Mouse (Mus musculus): ENCODE measurements around the gene Clstn1. TPM values are rescaled to one million over a fixed set of nuclear protein-coding genes. Genes with fewer than 3 reads are reported as not detected.

The Clstn1 gene
- polyA plus RNA-seq, 2 experiments, result 51.2 to 58.2 TPM

GRCm38 (mm10) chr4:149576993-149577548 is 9.2 kb upstream of the Clstn1 start:
- H3K9ac ChIP-seq (ENCODE audit: low read depth, low read length, severe bottlenecking), result peak overlapping the region; percentile 5; the same call in 1 of the 2 replicates
- H3K36me3 ChIP-seq (ENCODE audit: control insufficient read depth, insufficient read depth, low read length), result no peaks in the 10 kb centered on the region
- 12% methylated on average over 4 of the region's 4 CpGs for WGBS
- no peak overlapping the region for H3K4me2 ChIP-seq (replicated peaks; ENCODE audit: low read depth, low read length, severe bottlenecking)
- no peaks in the 10 kb centered on the region for H3K9me3 ChIP-seq (ENCODE audit: control insufficient read depth, low read length)
- no peak overlapping the region for H3K27ac ChIP-seq (replicated peaks; ENCODE audit: low read depth, low read length)
- ATAC-seq (ENCODE audit: low FRiP score, low read depth) (no peak), DNase-seq (ENCODE audit: low spot score) (no peak)
- H3K4me3 ChIP-seq (replicated peaks; ENCODE audit: low read length), result no peak overlapping the region
- no peak for TF ChIP-seq POLR2A (IDR thresholded peaks at IDR 0.05; ENCODE audit: borderline replicate concordance, extremely low read depth, insufficient read depth, insufficient read length)
- no peaks in the 10 kb centered on the region for H3K27me3 ChIP-seq (ENCODE audit: control insufficient read depth, insufficient read depth, low read length)
- H3K4me1 ChIP-seq (ENCODE audit: control insufficient read depth, insufficient read depth, low read length), result peaks cover 12% of the 10 kb centered on the region

GRCm38 (mm10) chr4:149578085-149578681 is 8.1 kb upstream of the Clstn1 start:
- Histone ChIP-seq H3K36me3 (ENCODE audit: control insufficient read depth, insufficient read depth, low read length) (no peaks in the 10 kb centered on the region), H3K9ac (ENCODE audit: low read depth, low read length, severe bottlenecking) (no peak overlapping the region), H3K27ac (replicated peaks; ENCODE audit: low read depth, low read length) (no peak overlapping the region), H3K4me3 (replicated peaks; ENCODE audit: low read length) (no peak overlapping the region), H3K4me2 (replicated peaks; ENCODE audit: low read depth, low read length, severe bottlenecking) (no peak overlapping the region), H3K9me3 (ENCODE audit: control insufficient read depth, low read length) (no peaks in the 10 kb centered on the region), H3K4me1 (ENCODE audit: control insufficient read depth, insufficient read depth, low read length) (peaks cover 4% of the 10 kb centered on the region; the same call in 1 of the 2 replicates), H3K27me3 (ENCODE audit: control insufficient read depth, insufficient read depth, low read length) (no peaks in the 10 kb centered on the region)
- ATAC-seq (ENCODE audit: low FRiP score, low read depth) (no peak), DNase-seq (ENCODE audit: low spot score) (no peak)
- no peak for TF ChIP-seq POLR2A (IDR thresholded peaks at IDR 0.05; ENCODE audit: borderline replicate concordance, extremely low read depth, insufficient read depth, insufficient read length)
- WGBS, result 59% methylated on average over 13 of the region's 13 CpGs

GRCm38 (mm10) chr4:149578831-149579230 is 7.4 kb upstream of the Clstn1 start:
- no peaks in the 10 kb centered on the region for H3K27me3 ChIP-seq (ENCODE audit: control insufficient read depth, insufficient read depth, low read length)
- H3K9me3 ChIP-seq (ENCODE audit: control insufficient read depth, low read length), result no peaks in the 10 kb centered on the region
- no peak overlapping the region for H3K27ac ChIP-seq (replicated peaks; ENCODE audit: low read depth, low read length)
- TF ChIP-seq POLR2A (IDR thresholded peaks at IDR 0.05; ENCODE audit: borderline replicate concordance, extremely low read depth, insufficient read depth, insufficient read length), result no peak
- H3K4me3 ChIP-seq (replicated peaks; ENCODE audit: low read length), result no peak overlapping the region
- ATAC-seq (ENCODE audit: low FRiP score, low read depth) (no peak), DNase-seq (ENCODE audit: low spot score) (no peak)
- WGBS, result 34% methylated on average over 7 of the region's 7 CpGs
- no peaks in the 10 kb centered on the region for H3K36me3 ChIP-seq (ENCODE audit: control insufficient read depth, insufficient read depth, low read length)
- peaks cover 4% of the 10 kb centered on the region; the same call in 1 of the 2 replicates for H3K4me1 ChIP-seq (ENCODE audit: control insufficient read depth, insufficient read depth, low read length)
- H3K4me2 ChIP-seq (replicated peaks; ENCODE audit: low read depth, low read length, severe bottlenecking), result no peak overlapping the region
- H3K9ac ChIP-seq (ENCODE audit: low read depth, low read length, severe bottlenecking), result no peak overlapping the region

DNA sequence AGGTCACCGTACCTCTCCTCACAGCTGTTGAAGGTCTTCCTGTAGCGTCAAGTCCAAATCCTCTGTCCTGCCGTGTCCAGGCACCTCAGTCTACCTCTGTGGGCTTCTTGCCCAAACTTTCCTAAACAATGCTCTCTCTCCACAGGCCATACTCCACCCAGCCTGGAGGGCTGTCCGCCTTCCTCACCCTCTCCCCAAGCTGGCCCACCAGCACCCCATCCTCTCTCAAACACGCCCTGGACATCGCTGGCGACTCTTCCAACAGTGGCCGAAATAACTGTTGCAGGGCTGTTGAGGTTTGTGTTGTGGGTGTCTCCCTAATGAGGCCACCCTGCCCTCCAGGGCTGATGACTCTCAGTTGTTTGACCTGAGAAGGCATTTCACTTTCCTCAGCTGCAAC is 1.0 kb upstream of the Clstn1 start:
- no peak for ATAC-seq (ENCODE audit: low FRiP score, low read depth)
- TF ChIP-seq POLR2A (IDR thresholded peaks at IDR 0.05; ENCODE audit: borderline replicate concordance, extremely low read depth, insufficient read depth, insufficient read length), result no peak
- peaks cover 16% of the 10 kb centered on the region; the same call in 1 of the 2 replicates for H3K27me3 ChIP-seq (ENCODE audit: control insufficient read depth, insufficient read depth, low read length)

GRCm38 (mm10) chr4:149586783-149587595 is 721 bp downstream of the Clstn1 start:
- DNase-seq (ENCODE audit: low spot score) (no peak), ATAC-seq (ENCODE audit: low FRiP score, low read depth) (peak; percentile 25; the same call in 1 of the 2 replicates)
- under 1% methylated on average over 71 of the region's 72 CpGs for WGBS
- Histone ChIP-seq H3K27me3 (ENCODE audit: control insufficient read depth, insufficient read depth, low read length) (peaks cover 16% of the 10 kb centered on the region; the same call in 1 of the 2 replicates), H3K9me3 (ENCODE audit: control insufficient read depth, low read length) (no peaks in the 10 kb centered on the region), H3K27ac (replicated peaks; ENCODE audit: low read depth, low read length) (peak overlapping the region; percentile 33; the same call in 1 of the 2 replicates), H3K4me1 (ENCODE audit: control insufficient read depth, insufficient read depth, low read length) (no peaks in the 10 kb centered on the region; the same call in 1 of the 2 replicates), H3K36me3 (ENCODE audit: control insufficient read depth, insufficient read depth, low read length) (no peaks in the 10 kb centered on the region), H3K9ac (ENCODE audit: low read depth, low read length, severe bottlenecking) (peak overlapping the region; percentile 87), H3K4me2 (replicated peaks; ENCODE audit: low read depth, low read length, severe bottlenecking) (peak overlapping the region; percentile 98), H3K4me3 (replicated peaks; ENCODE audit: low read length) (peak overlapping the region; percentile 89)
- no peak for TF ChIP-seq POLR2A (IDR thresholded peaks at IDR 0.05; ENCODE audit: borderline replicate concordance, extremely low read depth, insufficient read depth, insufficient read length)

More for the DNA sequence above, 1.0 kb upstream of the Clstn1 start:
- H3K9ac ChIP-seq (ENCODE audit: low read depth, low read length, severe bottlenecking), result no peak overlapping the region
- H3K27ac ChIP-seq (replicated peaks; ENCODE audit: low read depth, low read length), result no peak overlapping the region
- H3K4me3 ChIP-seq (replicated peaks; ENCODE audit: low read length), result no peak overlapping the region
- WGBS, result 77% methylated on average over 8 of the region's 8 CpGs
- no peaks in the 10 kb centered on the region for H3K36me3 ChIP-seq (ENCODE audit: control insufficient read depth, insufficient read depth, low read length)
- no peak for DNase-seq (ENCODE audit: low spot score)
- H3K4me1 ChIP-seq (ENCODE audit: control insufficient read depth, insufficient read depth, low read length), result no peaks in the 10 kb centered on the region; the same call in 1 of the 2 replicates
- no peak overlapping the region for H3K4me2 ChIP-seq (replicated peaks; ENCODE audit: low read depth, low read length, severe bottlenecking)
- no peaks in the 10 kb centered on the region for H3K9me3 ChIP-seq (ENCODE audit: control insufficient read depth, low read length)

Data from limb, embryonic 14.5 days (tissue).